Mouse (Mus musculus): ENCODE results near the gene Slc29a4.

GRCm38 (mm10) chr5:142771034-142771433, 78.7 kb downstream of the Slc29a4 start:
- no peak for TF ChIP-seq CTCF (IDR thresholded peaks at IDR 0.05; ENCODE audit: low read depth)
- no peak for TF ChIP-seq EP300 (IDR thresholded peaks at IDR 0.05; ENCODE audit: low read depth)

Data from liver, postnatal 0 days (tissue).